13 mouse cellular contexts compared by ENCODE assay signal in genomic region chr14:119260176-119260962, GRCm38 (mm10).
DNase-seq lines count a peak whose midpoint lies in the region; ATAC-seq and TF ChIP-seq lines count a peak whose summit lies in the region.
"Had no signal": no experiment of that assay in that cellular context is flagged by ENCODE, and none has a peak within 500 bp of the region (broad histone marks: within the 10 kb centered on the region; RNA-seq: fewer than 3 reads in every experiment).

No protein-coding gene starts in this region.

- H3K4me1 ChIP-seq in heart, embryonic 16.5 days (ENCODE audit: control insufficient read depth, insufficient read depth, low read length) = peaks cover 7% of the 10 kb centered on the region
- H3K4me1 ChIP-seq in ES-E14 (ENCODE audit: control insufficient read depth in 2 of 2, insufficient read depth in 2 of 2, low read length in 2 of 2, poor library complexity in 1 of 2) = no peaks in the 10 kb centered on the region
- no peaks in the 10 kb centered on the region for H3K4me1 ChIP-seq in liver, embryonic 16.5 days (ENCODE audit: control insufficient read depth, low read depth, low read length)
- H3K4me1 ChIP-seq: stomach, embryonic 15.5 days had no signal

- 0 out of 2 replicates have a peak overlapping the region, but pooled peaks have one; percentile 10 for H3K4me3 ChIP-seq in heart, embryonic 16.5 days (ENCODE audit: low read length)
- H3K4me3 ChIP-seq in ES-E14 (ENCODE audit: insufficient read depth in 1 of 2, low read depth in 1 of 2, low read length in 2 of 2, poor library complexity in 1 of 2, severe bottlenecking in 1 of 2) = no peak overlapping the region
- H3K4me3 ChIP-seq in liver, embryonic 16.5 days (ENCODE audit: low read depth, low read length) = no peak overlapping the region
- H3K4me3 ChIP-seq: layer of hippocampus, adult 2 months; stomach, embryonic 15.5 days had no signal

- DNase-seq in embryo, embryonic 10.5 days (ENCODE audit: low spot score) = peak; percentile 17
- DNase-seq in embryo, embryonic 10 days (ENCODE audit: low spot score) = no peak
- DNase-seq in heart, postnatal 4 days = no peak
- peak; percentile 38 for DNase-seq in ES-E14 (ENCODE audit: low read depth, low spot score)
- DNase-seq in kidney, postnatal 25 days = no peak
- DNase-seq: cerebellum, postnatal 10 days; kidney, adult 8-10 months had no signal

- no peak overlapping the region for H3K27ac ChIP-seq in heart, embryonic 16.5 days (ENCODE audit: low read length)
- no peak overlapping the region for H3K27ac ChIP-seq in ES-E14 (ENCODE audit: insufficient read depth, low read depth, low read length, poor library complexity, severe bottlenecking)
- no peak overlapping the region for H3K27ac ChIP-seq in liver, embryonic 16.5 days (ENCODE audit: low read length)
- H3K27ac ChIP-seq: layer of hippocampus, adult 2 months; liver, embryonic 14.5 days; stomach, embryonic 15.5 days had no signal

- WGBS in heart, embryonic 16.5 days = 43% methylated on average over 14 of the region's 14 CpGs
- WGBS in liver, embryonic 16.5 days (ENCODE audit: insufficient replicate concordance) = 40% methylated on average over 14 of the region's 14 CpGs

- H3K27me3 ChIP-seq in heart, embryonic 16.5 days (ENCODE audit: control insufficient read depth, insufficient read depth, low read length) = no peaks in the 10 kb centered on the region
- H3K27me3 ChIP-seq in liver, embryonic 16.5 days (ENCODE audit: control insufficient read depth, insufficient read depth, low read depth, low read length) = no peaks in the 10 kb centered on the region
- H3K27me3 ChIP-seq: stomach, embryonic 15.5 days had no signal

- peak; percentile 37 for ATAC-seq in heart, embryonic 16.5 days (replicated peaks; ENCODE audit: extremely low read depth, insufficient read depth, low FRiP score)
- 0 out of 2 replicates have a peak, but pooled peaks have one; percentile 30 for ATAC-seq in liver, embryonic 16.5 days (ENCODE audit: low read depth)
- ATAC-seq in activated CD4-positive, CD25-positive, alpha-beta regulatory T cell, adult 4 months = no peak

- no peaks in the 10 kb centered on the region for H3K9me3 ChIP-seq in heart, embryonic 16.5 days (replicated peaks; ENCODE audit: control insufficient read depth, low read length)
- no peaks in the 10 kb centered on the region for H3K9me3 ChIP-seq in ES-E14 (ENCODE audit: control insufficient read depth, insufficient read depth, low read depth, low read length)
- H3K9me3 ChIP-seq in liver, embryonic 16.5 days (replicated peaks; ENCODE audit: control insufficient read depth, low read length) = no peaks in the 10 kb centered on the region
- H3K9me3 ChIP-seq: stomach, embryonic 15.5 days had no signal

- in situ Hi-C loops in ES-E14 (cut with MboI; ENCODE audit: low sequenced_read_pairs in 2 of 2, unreplicated experiment in 2 of 2) = no loop called here

- no peak overlapping the region for H3K9ac ChIP-seq in heart, embryonic 16.5 days (ENCODE audit: low read length)
- no peak overlapping the region for H3K9ac ChIP-seq in ES-E14 (ENCODE audit: insufficient read depth, low read depth, low read length, poor library complexity, severe bottlenecking)
- no peak overlapping the region for H3K9ac ChIP-seq in liver, embryonic 16.5 days (ENCODE audit: low read depth, low read length)
- H3K9ac ChIP-seq: liver, embryonic 14.5 days; stomach, embryonic 15.5 days had no signal

- peak overlapping the region; percentile 51 for H3K4me2 ChIP-seq in heart, embryonic 16.5 days (ENCODE audit: low read depth, low read length)
- H3K4me2 ChIP-seq in liver, embryonic 16.5 days (ENCODE audit: low read depth, low read length) = no peak overlapping the region
- H3K4me2 ChIP-seq: stomach, embryonic 15.5 days had no signal

- H3K36me3 ChIP-seq in heart, embryonic 16.5 days (ENCODE audit: control insufficient read depth, insufficient read depth) = no peaks in the 10 kb centered on the region
- no peaks in the 10 kb centered on the region for H3K36me3 ChIP-seq in ES-E14 (ENCODE audit: control insufficient read depth, insufficient read depth, low read length, poor library complexity, severe bottlenecking)
- H3K36me3 ChIP-seq in liver, embryonic 16.5 days (ENCODE audit: control insufficient read depth, insufficient read depth) = no peaks in the 10 kb centered on the region
- H3K36me3 ChIP-seq: stomach, embryonic 15.5 days had no signal

TF ChIP-seq in ES-E14, 5 proteins besides CTCF, POLR2A, EP300 and RAD21:
- TF ChIP-seq ZNF384 (IDR thresholded peaks at IDR 0.05; ENCODE audit: low read depth, low read length) (no peak), HCFC1 (IDR thresholded peaks at IDR 0.05; ENCODE audit: borderline replicate concordance, insufficient read depth, low read length) (no peak), ZC3H11A (IDR thresholded peaks at IDR 0.05; ENCODE audit: borderline replicate concordance, low read depth, low read length) (no peak), MAFK (IDR thresholded peaks at IDR 0.05; ENCODE audit: insufficient read depth, low read depth, low read length) (no peak)

Comparison
In these comparisons a context has a peak if more than half of its experiments do, and no peak if none do; other contexts are left out.
1. DNase-seq: peak in embryo, embryonic 10.5 days (single experiment) and ES-E14 (single experiment); none in embryo, embryonic 10 days (single experiment), heart, postnatal 4 days (single experiment) and kidney, postnatal 25 days (0 of 2).